Mouse (Mus musculus): ENCODE results near the gene Nhsl2.

DNA sequence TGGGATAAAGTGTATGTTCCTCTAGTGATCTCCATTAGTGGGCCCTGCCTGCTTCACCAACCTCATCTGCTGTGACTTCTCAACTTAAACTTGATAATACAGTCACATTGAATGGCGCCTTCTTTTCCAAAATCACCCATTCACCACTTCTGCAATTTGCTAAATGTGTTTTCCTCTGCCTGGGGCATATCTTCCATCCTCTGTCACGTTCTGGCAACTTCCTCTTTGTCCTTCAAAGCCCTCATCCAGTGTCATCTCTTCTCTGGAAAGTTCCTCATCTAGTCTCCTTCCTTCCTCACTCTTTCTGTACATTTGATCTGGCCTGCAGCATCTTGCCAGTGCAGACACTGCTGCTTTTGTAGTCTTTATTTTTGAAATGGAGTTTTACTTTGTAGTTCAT lies 158.8 kb downstream of the Nhsl2 start:
- no peak for TF ChIP-seq CTCF (IDR thresholded peaks at IDR 0.05; ENCODE audit: insufficient read depth, low read length)
- no peak for TF ChIP-seq POLR2A (IDR thresholded peaks at IDR 0.05; ENCODE audit: borderline replicate concordance, extremely low read depth, low read depth, low read length)
